Mouse (Mus musculus) liver, adult 2 months (tissue): ENCODE measurements at regions not wholly inside any gene's neighbourhood (a gene's known extent, or its start where the extent isn't known, plus 50 kb on each side); places are given as distances from the start of the nearest gene placed in this dataset.

Experiments used
- DNase-seq: peaks from one replicate; pipeline ENCODE4 v3.0.0-alpha.2; 2011; ENCODE audit warnings: low read depth, low spot score; ENCODE audit errors: extremely low read depth
- H3K27ac ChIP-seq: fragments of 200-500 bp; replicated peaks from 2 replicates; pipeline ENCODE4 v1.5.1; 2012; ENCODE audit warnings: low read depth, mild to moderate bottlenecking, control low read depth, inconsistent platforms, low read length; ENCODE audit not compliant: insufficient read depth
- H3K27me3 ChIP-seq: fragments of 200-500 bp; 2 replicates; pipeline ENCODE4 v1.6.1; 2012; ENCODE audit warnings: mild to moderate bottlenecking, moderate library complexity, low read length, inconsistent platforms; ENCODE audit not compliant: control insufficient read depth, insufficient read depth
- H3K36me3 ChIP-seq: fragments of 200-500 bp; 2 replicates; pipeline ENCODE4 v1.6.1; 2012; ENCODE audit warnings: low read length, inconsistent platforms; ENCODE audit not compliant: control insufficient read depth, insufficient read depth
- H3K4me1 ChIP-seq: fragments of 200-500 bp; 2 replicates; pipeline ENCODE4 v1.6.1; 2011; ENCODE audit warnings: low read length; ENCODE audit not compliant: control insufficient read depth, insufficient read depth
- H3K4me3 ChIP-seq: fragments of 200-500 bp; 2 replicates; pipeline ENCODE4 v1.5.1; 2011; ENCODE audit warnings: low read depth, mild to moderate bottlenecking, control low read depth, low read length, moderate library complexity; ENCODE audit not compliant: insufficient read depth
- H3K79me2 ChIP-seq: fragments of 200-500 bp; 2 replicates; pipeline ENCODE4 v1.6.1; 2012; ENCODE audit warnings: inconsistent platforms, mild to moderate bottlenecking, low read length, moderate library complexity; ENCODE audit not compliant: control insufficient read depth, insufficient read depth
- H3K9ac ChIP-seq: fragments of 200-500 bp; 2 replicates; pipeline ENCODE4 v1.6.1; 2012; ENCODE audit warnings: low read depth, mild to moderate bottlenecking, control low read depth, inconsistent platforms, low read length
- CTCF ChIP-seq: fragments of 200-500 bp; IDR thresholded peaks from 2 replicates; pipeline ENCODE4 v1.5.1; 2011; ENCODE audit warnings: low read depth, low read length, control low read depth
- POLR2A ChIP-seq: fragments of 200-500 bp; IDR thresholded peaks from 2 replicates; pipeline ENCODE4 v1.6.1; 2011; ENCODE audit warnings: low read length, control low read depth; ENCODE audit not compliant: insufficient read depth; ENCODE audit errors: extremely low read depth
- WGBS: fragments of 180-500 bp; shearing (Covaris S2); methylation state at CpG from one replicate; pipeline ENCODE4 v1.1.7; 2018; 5-methylcytosine and 5-hydroxymethylcytosine counted together

DNA sequence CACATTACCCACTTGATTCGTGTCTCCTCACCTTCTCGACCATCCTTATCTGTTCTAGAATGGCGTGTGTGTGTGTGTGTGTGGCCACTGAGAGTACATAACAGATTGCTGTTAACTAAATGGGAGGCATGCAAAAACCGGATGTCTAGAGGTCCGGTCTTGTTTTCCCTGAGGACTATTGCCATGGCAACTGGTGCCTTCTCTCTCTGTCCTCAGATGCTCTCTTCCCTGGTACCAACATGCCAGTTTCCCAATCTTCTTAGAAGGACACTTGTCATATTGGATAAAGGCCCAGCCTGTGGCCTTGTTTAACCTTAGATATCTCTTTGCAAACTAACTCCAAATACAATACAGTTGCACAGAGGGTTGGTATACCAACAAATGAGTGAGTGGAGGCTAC, 125.9 kb downstream of the Irs2 start:
- H3K27me3 ChIP-seq: no peaks in the 10 kb centered on the region
- peaks cover 29% of the 10 kb centered on the region for H3K4me1 ChIP-seq
- TF ChIP-seq POLR2A: no peak
- no peak for TF ChIP-seq CTCF
- no peaks in the 10 kb centered on the region; the same call in 1 of the 2 replicates for H3K79me2 ChIP-seq
- peak; percentile 51 for DNase-seq
- WGBS: 51% methylated on average over 5 of the region's 5 CpGs
- no peak overlapping the region for H3K9ac ChIP-seq
- H3K27ac ChIP-seq: no peak overlapping the region; the same call in 1 of the 2 replicates
- no peaks in the 10 kb centered on the region; the same call in 1 of the 2 replicates for H3K36me3 ChIP-seq
- no peak overlapping the region for H3K4me3 ChIP-seq

DNA sequence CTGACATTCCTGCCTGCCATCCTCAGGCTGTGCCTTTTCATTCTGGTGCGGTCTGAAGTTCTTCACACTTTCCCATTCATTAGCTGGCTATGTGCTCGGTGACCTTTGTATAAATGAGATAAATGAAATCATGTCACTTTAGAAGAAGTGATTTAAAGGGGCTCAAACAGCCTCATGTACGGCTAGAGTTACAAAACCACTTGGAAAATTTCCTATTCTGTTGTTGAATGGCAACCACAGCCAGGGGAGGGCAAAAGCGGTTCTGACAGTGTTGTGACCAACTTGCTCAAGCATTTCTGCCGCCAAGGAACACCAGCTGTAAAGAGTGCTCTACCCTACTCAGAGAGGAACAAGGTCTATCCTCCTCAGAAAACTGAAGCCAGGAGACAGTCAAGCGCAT, 128.4 kb downstream of the Irs2 start:
- Histone ChIP-seq H3K4me1 (peaks cover 29% of the 10 kb centered on the region), H3K36me3 (no peaks in the 10 kb centered on the region; the same call in 1 of the 2 replicates), H3K4me3 (no peak overlapping the region), H3K27ac (peak overlapping the region; percentile 95), H3K79me2 (no peaks in the 10 kb centered on the region), H3K9ac (peak overlapping the region; percentile 29), H3K27me3 (no peaks in the 10 kb centered on the region)
- 19% methylated on average over 6 of the region's 6 CpGs for WGBS
- TF ChIP-seq CTCF (no peak), POLR2A (no peak)
- peak; percentile 85 for DNase-seq

- H3K27ac ChIP-seq: peak overlapping the region; percentile 95
- no peak overlapping the region for H3K4me3 ChIP-seq
- H3K79me2 ChIP-seq: no peaks in the 10 kb centered on the region
- TF ChIP-seq CTCF (peak; percentile 54), POLR2A (no peak)
- no peaks in the 10 kb centered on the region; the same call in 1 of the 2 replicates for H3K36me3 ChIP-seq
- H3K9ac ChIP-seq: peak overlapping the region; percentile 11; the same call in 1 of the 2 replicates
- 25% methylated on average over 10 of the region's 10 CpGs for WGBS
- H3K27me3 ChIP-seq: no peaks in the 10 kb centered on the region
- peak; percentile 100 for DNase-seq
- H3K4me1 ChIP-seq: peaks cover 29% of the 10 kb centered on the region
Measured at GRCm38 (mm10) chr8:10879049-10879847, 129.0 kb downstream of the Irs2 start.

DNA sequence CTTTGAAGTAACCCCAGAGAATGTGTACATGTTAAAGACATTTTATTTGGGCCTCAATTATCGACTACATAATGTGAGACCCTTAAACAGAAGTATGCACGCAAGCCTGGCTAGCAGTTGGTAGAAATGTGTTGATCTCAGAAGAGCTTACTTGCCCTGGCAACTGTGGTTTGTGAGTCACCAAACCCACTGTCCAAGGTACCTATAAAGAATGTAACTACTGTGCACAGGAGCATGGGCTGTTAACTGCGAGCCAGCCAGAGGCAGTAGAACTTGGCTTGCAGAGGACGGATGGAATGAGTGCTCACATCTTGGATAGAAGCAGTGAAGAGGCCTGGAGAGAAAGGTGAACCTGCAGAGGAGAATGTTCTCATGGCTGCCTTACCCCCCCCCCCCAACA, 129.9 kb downstream of the Irs2 start:
- Histone ChIP-seq H3K27ac (peak overlapping the region; percentile 84), H3K4me3 (no peak overlapping the region), H3K36me3 (no peaks in the 10 kb centered on the region), H3K79me2 (no peaks in the 10 kb centered on the region), H3K4me1 (peaks cover 29% of the 10 kb centered on the region), H3K27me3 (no peaks in the 10 kb centered on the region), H3K9ac (peak overlapping the region; percentile 13)
- no peak for DNase-seq
- 63% methylated on average over 4 of the region's 4 CpGs for WGBS
- TF ChIP-seq CTCF (no peak), POLR2A (no peak)

DNA sequence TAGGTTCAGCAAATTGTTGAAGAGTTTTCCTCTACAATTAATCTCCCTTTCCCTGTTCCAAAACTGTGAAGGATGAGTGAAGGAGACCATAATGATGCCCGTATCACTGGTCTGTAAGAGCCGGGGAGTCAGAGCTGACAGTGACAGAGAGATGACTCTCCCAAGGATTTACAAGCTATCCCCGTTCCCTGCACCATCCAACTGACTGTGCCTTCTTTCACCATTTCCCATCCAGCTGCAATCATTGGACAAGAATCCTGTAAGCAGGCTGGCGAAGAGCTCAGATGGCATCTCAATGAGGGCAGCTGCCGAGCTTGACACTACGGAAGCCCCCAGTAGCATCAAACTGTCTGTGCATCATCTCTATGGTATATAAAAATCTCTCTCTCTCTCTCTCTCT, 133.1 kb downstream of the Irs2 start:
- no peaks in the 10 kb centered on the region for H3K36me3 ChIP-seq
- no peaks in the 10 kb centered on the region for H3K27me3 ChIP-seq
- no peak overlapping the region for H3K27ac ChIP-seq
- no peak overlapping the region for H3K4me3 ChIP-seq
- no peak for TF ChIP-seq CTCF
- TF ChIP-seq POLR2A: no peak
- H3K79me2 ChIP-seq: no peaks in the 10 kb centered on the region
- H3K9ac ChIP-seq: no peak overlapping the region
- WGBS: 92% methylated on average over 6 of the region's 6 CpGs
- DNase-seq: no peak
- H3K4me1 ChIP-seq: peaks cover 13% of the 10 kb centered on the region

- TF ChIP-seq POLR2A (no peak), CTCF (no peak)
- H3K9ac ChIP-seq: no peak overlapping the region
- H3K4me1 ChIP-seq: peaks cover 4% of the 10 kb centered on the region; the same call in 1 of the 2 replicates
- H3K27ac ChIP-seq: no peak overlapping the region
- no peaks in the 10 kb centered on the region for H3K36me3 ChIP-seq
- H3K4me3 ChIP-seq: no peak overlapping the region
- no peaks in the 10 kb centered on the region for H3K27me3 ChIP-seq
- no peak for DNase-seq
- no peaks in the 10 kb centered on the region for H3K79me2 ChIP-seq
- 84% methylated on average over 7 of the region's 7 CpGs for WGBS
Measured at GRCm38 (mm10) chr8:10871451-10871850, 136.8 kb downstream of the Irs2 start.
